Mouse (Mus musculus) mouse embryonic stem cell (cell line): ENCODE measurements around the gene Prkca.

Experiments used
- in situ Hi-C, 2 experiments: fragments of 300-500 bp; cut with MboI; formaldehyde crosslinking; loops; 1 replicate in 1 of 2; 3 replicates in 1 of 2; pipeline ENCODE4 v1.14.3; 2019 to 2020; ENCODE audit warnings: low sequenced_read_pairs in 2 of 2, low pct_unique_long_range_greater_than_20kb in 1 of 2, mixed read lengths in 1 of 2; ENCODE audit not compliant: unreplicated experiment in 1 of 2

Prkca gene

GRCm38 (mm10) chr11:108202835-108203234 lies 140.9 kb downstream of the Prkca start:
- in situ Hi-C loops, result no loop called here

GRCm38 (mm10) chr11:108200679-108201586 lies 142.8 kb downstream of the Prkca start:
- in situ Hi-C loops, result no loop called here

DNA sequence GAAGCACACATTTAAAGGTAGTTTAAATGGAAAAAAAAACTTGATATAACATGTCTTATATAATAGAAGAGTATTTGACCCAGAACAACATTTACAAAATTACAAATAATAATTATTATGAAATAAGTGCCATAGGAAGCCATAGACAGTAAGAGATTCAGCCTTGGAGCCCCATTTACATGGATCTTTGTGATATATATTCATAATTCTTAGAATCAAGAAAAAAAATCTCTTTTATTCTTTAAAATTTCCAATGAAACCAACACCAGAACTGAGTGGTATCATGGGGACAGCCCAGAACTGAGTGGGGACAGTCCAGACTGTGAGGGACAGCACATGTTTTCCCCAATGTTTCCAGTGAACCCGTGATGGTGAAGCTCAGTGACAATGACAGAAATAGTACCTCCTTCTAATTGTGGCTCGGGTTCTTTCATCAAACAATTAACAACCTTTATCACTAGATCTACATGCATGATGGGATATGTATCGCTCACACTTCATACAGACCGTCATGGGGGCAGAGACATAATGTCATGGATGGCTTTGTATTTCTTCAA lies 144.2 kb downstream of the Prkca start:
- in situ Hi-C loops, result no loop called here

DNA sequence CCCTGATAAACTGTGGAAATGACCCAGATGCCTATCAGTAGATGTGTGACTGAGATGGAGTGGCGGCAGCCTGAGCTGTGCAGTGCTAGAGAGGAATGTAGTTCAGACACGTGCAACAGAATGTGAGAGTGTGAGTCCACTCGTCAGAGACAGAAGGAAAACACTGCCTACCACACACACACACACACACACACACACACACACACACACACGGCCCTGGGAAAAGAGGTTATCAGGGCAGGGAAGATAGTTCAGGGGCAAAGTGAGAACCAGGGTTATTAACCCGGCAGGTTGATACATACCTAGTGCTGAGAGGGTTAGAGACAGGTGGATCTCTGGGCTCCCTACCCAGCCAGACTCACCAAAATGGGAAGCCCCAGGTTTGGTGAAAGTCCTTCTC lies 145.1 kb downstream of the Prkca start:
- in situ Hi-C loops, result no loop called here

DNA sequence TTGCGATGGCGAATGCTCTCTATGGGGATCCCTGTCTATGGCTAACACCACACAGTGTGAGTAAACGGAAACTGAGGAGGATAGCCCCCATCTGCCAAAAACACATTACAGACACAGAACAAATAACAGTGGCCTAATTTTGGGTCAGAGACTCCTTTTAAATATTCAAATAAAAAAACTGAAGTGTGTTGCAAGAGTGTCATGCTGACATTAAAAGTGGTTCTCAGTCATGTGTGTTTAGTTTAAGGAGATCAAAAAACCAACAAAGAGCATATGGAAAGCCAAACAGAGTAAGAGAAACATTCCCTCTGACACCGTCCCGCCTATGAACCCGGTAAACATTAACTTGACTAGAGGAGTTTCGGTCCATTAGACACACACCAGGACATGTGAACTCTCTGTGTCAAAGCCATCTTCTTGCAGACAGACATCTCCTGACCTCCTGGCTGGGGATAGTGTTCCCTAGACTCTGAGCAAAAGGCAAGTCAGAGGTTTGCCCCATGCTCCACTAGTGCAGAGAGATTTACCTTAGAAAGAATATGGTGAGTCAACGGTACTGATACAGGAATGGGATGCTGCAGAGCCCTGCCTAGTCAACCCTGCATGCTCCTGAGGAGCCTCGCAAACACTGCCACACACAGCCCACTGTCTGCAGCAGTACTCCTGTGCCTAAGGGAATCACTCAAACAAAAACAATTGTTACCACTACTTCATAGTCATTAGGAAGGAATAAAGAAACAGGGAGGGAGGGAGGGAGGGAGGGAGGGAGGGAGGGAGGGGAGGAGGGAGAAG lies 146.1 kb downstream of the Prkca start:
- in situ Hi-C loops, result no loop called here

DNA sequence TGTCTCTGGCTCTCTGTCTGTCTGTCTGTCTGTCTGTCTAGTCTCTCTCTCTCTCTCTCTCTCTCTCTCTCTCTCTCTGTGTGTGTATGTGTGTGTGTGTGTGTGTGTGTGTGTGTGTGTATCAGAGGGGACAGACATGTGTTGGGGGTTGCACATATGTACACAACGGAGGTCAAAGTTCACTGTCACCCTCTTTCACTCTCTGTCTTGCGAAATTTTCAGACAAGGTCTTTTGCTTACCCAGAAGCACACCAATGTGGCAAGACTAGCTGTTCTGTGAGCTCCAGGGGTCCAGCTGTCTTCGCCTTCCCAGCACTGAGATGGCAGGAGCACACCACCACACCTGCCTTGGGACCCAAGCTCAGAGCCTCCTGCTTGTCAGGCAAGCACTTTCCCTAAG lies 146.9 kb downstream of the Prkca start:
- in situ Hi-C loops, result no loop called here

- in situ Hi-C loops, result no loop called here
These were observed 153.4 kb downstream of the Prkca start for GRCm38 (mm10) chr11:108190298-108190697.

- in situ Hi-C loops, result no loop called here
These were observed 154.4 kb downstream of the Prkca start for GRCm38 (mm10) chr11:108189362-108189761.

DNA sequence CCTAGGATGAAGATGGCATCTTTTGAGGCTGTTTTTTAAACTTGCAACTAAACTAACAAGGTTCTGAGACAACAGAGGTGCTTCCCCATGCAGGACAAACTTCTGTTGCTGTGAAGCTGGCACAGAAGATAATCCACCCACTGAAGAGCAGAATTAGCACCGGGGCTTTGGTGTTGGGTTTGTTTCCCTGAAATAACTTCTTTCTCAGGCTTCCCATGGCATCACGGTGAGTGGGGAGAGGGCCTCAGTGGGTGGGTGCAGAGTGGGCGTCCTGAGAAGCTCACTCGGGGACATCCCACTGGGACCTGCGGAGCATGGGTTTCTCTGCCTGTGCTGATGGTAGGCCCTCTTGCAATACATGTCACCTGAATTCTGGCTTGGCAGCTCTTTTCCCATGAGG lies 161.3 kb downstream of the Prkca start:
- in situ Hi-C loops, result no loop called here

DNA sequence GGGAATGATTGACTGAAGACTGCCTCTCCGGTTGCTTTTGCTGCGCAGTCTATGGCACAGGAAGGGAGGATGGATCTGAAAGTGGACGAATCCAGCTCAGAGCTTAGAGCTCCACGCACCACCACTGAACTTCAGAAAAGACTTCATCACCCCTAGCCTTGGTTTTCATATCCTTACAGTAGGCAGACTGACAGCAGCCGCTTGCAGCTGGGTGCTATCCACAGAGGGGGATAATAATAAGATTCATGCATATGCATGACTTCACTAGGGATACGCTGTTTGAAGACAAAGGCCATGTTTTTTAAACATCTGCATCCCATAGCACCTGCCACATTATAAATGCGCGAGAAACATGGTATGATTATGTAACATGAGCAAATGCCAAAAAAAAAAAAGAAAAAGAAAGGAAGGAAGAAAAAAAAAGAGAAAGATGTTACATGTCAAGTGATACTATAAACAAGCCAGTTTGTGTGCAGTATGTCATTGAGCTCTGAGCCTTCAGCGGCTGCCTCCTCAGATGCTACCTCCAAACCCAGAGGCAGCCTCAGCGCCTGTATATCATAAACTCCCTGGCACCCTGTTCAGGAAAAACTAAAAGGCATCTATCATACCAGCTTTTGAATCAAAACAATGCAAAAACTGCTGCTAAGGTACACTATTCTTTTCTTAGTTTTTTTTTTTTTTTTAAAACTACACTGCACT lies 162.6 kb downstream of the Prkca start:
- in situ Hi-C loops, result no loop called here

GRCm38 (mm10) chr11:108178802-108179201 lies 164.9 kb downstream of the Prkca start:
- in situ Hi-C loops, result no loop called here

GRCm38 (mm10) chr11:108178258-108178657 lies 165.5 kb downstream of the Prkca start:
- in situ Hi-C loops, result no loop called here

DNA sequence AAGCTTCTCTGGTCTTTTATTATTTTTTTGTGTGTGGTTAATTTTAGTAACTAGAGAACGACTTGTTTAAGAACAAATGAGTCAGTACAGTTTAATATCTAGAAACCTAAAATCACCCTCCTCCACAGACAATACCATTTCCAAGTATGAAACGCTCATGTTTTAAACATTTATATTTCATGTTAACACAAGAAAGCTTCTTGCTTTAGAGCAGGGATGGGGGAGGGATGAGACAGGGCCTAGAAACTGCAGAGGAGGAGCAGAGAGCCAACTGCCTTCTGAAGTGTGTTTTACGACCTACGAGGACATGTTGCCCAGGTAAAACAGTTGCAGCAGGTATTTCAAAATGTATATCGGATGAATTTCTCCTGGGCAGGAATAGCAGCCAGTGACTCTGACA lies 167.0 kb downstream of the Prkca start:
- in situ Hi-C loops, result no loop called here

DNA sequence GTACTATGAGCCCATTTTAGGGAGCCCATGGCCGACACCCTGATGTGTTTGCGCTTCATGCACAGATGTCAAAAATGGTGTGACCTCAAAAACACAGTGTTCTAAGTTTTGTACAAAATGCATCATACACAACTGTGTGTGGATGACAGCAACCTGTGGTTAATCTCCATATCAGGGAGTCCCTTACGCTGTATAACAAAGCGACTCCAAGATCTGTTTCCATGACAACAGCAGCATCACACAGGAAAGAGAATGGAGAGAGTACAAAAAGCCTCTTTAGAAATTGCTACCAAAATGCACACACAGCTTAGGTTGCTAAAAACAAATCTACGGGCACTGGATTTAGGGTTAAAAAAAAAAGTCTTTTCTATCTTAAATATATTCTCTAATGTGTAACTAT lies 171.8 kb downstream of the Prkca start:
- in situ Hi-C loops, result no loop called here

GRCm38 (mm10) chr11:108171260-108171659 lies 172.5 kb downstream of the Prkca start:
- in situ Hi-C loops, result no loop called here

GRCm38 (mm10) chr11:108170107-108170506 lies 173.6 kb downstream of the Prkca start:
- in situ Hi-C loops, result no loop called here

- in situ Hi-C loops, result no loop called here
These were observed 178.0 kb downstream of the Prkca start for GRCm38 (mm10) chr11:108165725-108166124.

DNA sequence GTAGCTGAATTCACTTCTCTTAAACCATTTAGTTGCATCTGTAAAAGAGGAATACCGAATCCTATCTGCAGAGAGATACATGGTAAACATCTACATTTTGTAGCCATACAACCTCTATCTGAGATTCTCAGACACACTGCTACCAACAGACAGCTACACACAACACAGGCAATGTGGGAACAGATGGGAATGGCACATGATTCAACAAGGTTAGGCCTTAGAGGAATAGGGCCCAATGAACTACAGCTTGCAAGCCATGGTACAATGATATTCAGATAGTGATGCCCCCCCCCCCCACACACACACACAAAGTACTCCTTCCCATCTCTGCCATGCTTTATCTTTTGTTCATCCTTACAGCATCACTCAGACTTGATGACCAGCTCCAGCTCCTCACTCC lies 181.1 kb downstream of the Prkca start:
- in situ Hi-C loops, result no loop called here

- in situ Hi-C loops, result no loop called here
These were observed 181.6 kb downstream of the Prkca start for GRCm38 (mm10) chr11:108162110-108162509.
